Mouse (Mus musculus): ENCODE measurements at regions not wholly inside any gene's neighbourhood (a gene's known extent, or its start where the extent isn't known, plus 50 kb on each side); places are given as distances from the start of the nearest gene placed in this dataset.

GRCm38 (mm10) chr4:29135685-29136385 lies 322.9 kb downstream of the Epha7 start:
- no peak for DNase-seq

- no peak for DNase-seq
Observed at GRCm38 (mm10) chr4:29138771-29139301, 325.9 kb downstream of the Epha7 start.

GRCm38 (mm10) chr4:29143415-29143814 lies 330.5 kb downstream of the Epha7 start:
- DNase-seq, result no peak

- DNase-seq, result no peak
Observed at GRCm38 (mm10) chr4:29145242-29145641, 332.3 kb downstream of the Epha7 start.

GRCm38 (mm10) chr4:29152134-29152867 lies 339.4 kb downstream of the Epha7 start:
- DNase-seq, result no peak

GRCm38 (mm10) chr4:29182494-29182893 lies 369.6 kb downstream of the Epha7 start:
- DNase-seq, result no peak

GRCm38 (mm10) chr4:29183411-29183810 lies 370.5 kb downstream of the Epha7 start:
- DNase-seq, result no peak

- no peak for DNase-seq
Observed at GRCm38 (mm10) chr4:29183818-29184217, 370.9 kb downstream of the Epha7 start.

GRCm38 (mm10) chr4:29200976-29201375 lies 388.0 kb downstream of the Epha7 start:
- DNase-seq, result no peak
